Mouse (Mus musculus) left cerebral cortex, adult 11 months (tissue): ENCODE results near the gene Ccdc27.

Experiments used
- DNase-seq: peaks from one replicate; pipeline ENCODE4 v3.0.0; 2022; ENCODE audit warnings: low spot score

The Ccdc27 gene

DNA sequence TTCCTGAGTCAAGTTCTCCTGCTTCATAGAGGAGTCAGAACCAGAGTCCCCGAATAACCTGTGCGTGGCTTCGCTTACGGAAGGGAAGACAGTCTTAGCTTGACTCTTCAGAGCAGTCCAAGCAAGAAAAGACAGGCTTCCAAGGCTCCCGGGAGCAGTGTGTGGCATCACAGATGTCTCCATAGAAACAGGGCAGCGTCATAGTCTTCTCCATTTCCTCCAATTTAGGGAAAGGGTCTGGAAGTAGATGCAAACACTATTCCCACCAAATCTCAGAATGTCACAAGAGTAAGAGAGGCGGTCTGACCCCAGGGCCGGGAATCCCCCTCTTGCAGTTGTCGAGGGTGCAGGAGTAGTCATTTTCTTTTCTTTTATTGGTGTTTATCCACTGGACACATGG lies at the start of gene Ccdc27:
Gene Ccdc27, minus strand, starts transcription at position 101 of the 400 bp plus-strand sequence.
- no peak for DNase-seq

DNA sequence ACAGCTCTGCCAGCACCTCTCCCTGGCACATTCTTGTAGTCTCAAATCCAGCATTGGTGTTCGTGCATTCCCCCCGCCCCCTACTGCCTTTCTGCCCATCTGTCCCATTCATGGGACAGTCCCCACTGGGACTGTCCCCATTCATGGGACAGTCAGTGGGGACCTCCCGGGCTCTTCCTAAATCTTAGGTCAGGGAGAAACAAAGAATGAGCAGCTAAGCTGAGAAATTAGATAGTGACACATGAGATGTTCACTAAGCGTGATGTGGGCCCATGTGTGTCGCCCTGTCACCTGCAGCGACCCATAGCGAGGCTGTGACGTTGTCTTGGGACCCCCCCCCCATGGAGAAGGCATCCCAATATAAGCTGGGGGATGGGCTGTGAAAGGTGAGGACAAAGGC lies 48.9 kb upstream of the Ccdc27 start:
- no peak for DNase-seq

DNA sequence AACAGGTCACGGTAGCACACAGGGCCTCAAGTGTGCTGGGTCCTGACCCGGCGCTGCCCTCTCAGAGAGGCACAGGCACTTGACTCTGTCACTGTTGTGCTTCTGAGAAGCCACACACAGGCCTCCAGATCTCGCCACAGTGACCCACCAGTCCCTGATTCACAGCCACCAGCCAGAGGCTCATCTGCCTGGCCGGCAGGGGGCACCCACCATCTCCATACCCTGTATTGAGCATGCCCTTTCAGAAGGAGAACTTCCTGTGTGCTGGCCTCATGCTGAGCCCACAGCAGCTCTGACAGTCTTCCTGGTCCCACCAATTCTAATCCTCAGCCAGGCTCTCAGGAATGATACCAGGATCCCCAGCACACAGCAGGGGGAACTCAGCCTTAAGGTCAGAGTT lies 46.7 kb upstream of the Ccdc27 start:
- DNase-seq = no peak

DNA sequence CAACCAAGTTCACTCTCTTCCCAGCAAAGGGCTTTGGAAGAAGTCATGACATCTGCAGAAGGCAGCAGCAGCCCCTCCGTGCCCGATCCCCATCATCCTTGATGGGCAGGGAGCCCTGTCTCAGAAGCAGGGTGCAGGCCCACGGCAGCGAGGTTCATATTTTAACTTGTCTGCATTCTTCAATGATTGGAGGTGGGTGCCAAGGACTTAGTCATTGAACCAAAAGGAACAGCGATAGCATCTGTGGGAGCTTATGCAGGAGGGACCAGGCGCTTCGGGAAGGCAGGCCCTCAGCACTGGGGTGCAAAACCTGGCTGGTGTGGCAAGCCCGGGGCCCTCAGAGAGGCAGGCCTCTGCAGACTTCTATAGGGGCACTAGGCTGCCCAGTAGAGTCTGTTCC lies 44.0 kb upstream of the Ccdc27 start:
- DNase-seq = no peak

DNA sequence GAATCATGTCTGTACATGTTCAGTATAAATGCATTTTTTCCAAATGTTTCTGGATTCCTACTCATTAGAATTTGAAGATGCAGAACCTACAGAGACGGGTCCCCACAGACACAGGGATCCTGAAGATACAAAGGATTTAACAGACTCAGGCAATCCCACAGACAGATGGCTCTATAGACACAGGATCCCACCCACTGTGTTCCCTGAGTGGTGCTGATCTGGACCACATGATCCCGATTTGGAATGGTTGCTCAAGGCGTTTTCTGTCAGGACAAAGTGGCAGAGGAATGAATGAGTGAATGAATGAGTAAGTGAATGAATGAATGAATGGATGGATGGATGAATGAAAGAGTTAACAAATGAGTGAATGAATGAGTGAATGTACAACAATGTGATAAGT lies 43.4 kb upstream of the Ccdc27 start:
- no peak for DNase-seq

DNA sequence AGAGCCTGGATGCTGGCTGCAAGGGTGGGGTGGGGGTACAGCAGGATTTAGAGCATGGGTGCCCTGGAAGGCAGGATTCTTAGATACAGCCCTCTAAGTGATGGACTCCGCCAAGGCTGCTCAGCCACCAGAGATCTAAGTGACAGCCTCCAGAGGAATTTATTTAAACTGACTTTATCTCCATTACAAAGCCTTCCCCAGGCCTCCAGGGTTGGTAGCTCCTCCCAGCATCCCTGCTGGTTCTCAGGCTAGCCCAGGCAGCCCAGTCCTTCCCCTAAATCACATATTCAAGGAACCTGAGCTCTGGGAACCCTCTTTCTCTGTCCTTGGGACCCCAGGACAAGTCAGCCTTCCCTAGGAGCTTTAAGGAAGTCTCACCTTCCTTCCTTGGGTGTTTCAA lies 39.5 kb upstream of the Ccdc27 start:
- no peak for DNase-seq

DNA sequence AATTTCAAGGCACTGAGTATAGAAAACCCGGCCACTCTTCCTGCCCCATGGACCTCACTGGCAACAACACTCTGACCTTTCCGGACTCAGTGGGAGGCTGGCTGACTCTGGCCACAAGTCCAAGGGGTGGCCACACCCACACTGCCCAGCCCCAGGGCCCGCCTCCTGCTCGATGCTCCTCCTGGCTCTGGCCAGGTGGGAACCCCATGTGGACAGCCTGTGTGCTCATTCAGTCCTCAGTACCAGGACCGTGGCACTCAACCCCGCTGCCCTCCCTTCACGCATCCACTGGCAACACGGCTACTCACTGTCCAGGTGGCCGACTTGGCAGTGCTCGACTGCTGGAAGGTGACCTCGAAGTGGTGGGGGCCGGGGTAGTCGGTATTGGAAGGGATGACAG lies 38.5 kb upstream of the Ccdc27 start:
- no peak for DNase-seq

DNA sequence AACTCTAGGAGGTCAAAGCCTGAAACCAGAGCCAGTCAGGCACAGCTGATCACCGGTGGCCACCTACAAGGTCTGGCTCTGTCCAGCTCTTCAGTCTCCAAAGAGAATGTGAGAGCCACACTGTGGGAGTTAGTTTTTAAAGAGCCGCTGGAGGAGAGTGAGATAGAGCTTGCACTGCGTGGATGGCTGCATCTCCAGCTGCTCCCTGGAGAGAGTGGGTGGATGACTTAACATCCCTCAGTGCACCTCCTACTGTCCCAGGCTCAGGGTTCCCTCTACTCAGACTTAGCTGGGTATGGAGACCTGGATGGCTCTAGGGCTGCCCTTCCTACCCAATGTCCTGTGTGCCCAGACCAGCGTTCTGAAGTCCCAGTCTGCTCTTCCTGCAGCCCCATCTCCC lies 37.7 kb upstream of the Ccdc27 start:
- peak; percentile 9 for DNase-seq

DNA sequence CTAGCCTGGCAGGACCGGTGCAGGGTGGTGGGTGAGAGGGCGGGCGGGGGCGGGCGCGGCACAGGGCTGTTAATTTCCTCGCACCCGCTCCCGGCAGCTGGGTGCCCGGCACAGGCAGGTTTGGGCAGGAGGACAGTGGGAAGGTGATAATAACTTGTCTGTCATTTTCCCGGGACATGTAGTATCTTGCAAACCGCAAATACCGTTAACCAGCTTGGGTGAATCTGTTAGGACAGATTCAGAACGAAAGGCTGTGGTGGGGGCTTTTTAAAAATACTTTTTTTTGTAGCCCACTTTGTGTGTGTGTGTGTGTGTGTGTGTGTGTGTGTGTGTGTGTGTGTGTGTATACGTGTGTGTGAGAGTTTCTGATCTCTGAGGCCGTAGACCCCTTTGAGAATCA lies 29.5 kb upstream of the Ccdc27 start:
- no peak for DNase-seq

DNA sequence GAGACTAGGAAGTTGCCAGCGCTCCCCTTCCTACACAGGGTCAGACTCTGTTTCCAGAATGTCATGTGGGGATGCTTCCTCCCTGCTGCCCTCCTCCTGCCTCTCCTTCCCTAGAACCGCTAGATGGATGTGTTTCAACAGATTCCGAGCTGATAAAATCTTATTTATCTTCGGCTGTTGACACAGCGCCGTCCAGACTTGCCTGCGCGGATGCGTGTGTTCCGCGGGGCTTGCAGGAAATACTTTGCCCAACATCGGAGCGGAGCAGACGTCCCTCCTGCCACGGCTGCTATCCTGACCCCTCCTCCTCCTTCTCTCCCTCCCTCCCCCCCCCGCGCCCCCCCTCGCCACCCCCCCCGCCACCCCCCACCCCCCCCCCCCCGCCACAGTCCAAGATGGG lies 29.0 kb upstream of the Ccdc27 start:
- no peak for DNase-seq

DNA sequence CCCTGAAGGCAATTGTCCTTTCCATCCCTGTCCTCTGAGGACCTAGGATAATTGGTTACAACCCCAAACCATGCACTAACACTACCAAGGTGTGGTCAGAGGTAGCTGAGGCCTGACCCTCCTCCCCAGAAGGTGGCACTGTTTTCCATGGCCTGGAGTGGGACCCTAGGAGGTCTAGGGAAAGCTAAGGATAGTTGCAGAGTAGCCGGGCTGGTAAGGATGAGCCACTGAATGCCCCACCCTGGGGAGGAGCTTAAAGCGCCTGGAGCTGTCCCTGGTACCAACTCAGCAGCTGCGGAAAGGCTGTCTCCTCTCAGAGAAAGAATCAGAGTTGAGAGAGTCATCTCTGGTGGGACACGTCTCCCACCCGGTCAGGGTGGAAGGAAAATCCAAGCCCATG lies 28.4 kb upstream of the Ccdc27 start:
- DNase-seq = no peak

DNA sequence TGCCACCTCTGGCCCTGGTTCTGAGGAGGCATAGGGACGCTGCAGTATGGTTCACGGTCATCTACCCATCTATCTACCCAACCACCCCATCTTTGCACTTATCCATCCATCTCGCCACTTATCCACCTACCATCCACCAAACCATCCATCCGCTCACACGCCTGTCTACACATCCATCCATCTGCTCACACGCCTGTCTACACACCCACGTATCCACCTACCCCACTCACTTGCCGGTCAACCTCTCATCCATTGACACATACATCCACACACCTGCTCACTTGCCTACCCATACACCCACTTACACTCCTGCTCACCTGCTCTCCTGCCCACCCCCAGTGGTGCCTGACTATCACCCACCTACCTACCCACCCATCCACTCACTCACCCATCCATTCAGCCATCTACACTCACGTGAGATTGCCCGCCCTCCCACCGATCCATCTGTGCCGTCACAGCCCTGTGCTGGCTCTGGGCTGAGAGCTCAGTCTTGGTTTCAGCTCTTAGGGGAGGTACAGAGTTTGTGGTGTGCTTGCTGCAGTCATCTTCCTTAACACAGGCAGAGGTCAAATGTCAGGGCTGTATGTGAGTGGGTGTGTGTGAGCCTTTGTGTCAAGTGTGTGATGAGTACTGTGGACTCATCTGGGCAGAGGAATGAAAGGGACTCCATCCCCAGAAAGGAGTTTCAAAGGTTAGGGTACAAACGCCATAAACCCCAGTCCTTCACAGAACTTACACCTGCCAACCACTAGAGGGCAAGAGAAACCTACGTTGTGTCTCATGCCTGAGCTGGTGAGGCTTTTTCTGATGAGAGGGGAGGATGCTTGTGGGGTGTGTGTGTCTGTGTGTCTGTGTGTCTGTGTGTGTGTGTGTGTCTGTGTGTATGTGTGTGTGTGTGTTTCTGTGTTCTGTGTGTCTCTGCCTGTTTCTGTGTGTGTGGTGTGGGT lies 22.6 kb upstream of the Ccdc27 start:
- DNase-seq = peak; percentile 14

DNA sequence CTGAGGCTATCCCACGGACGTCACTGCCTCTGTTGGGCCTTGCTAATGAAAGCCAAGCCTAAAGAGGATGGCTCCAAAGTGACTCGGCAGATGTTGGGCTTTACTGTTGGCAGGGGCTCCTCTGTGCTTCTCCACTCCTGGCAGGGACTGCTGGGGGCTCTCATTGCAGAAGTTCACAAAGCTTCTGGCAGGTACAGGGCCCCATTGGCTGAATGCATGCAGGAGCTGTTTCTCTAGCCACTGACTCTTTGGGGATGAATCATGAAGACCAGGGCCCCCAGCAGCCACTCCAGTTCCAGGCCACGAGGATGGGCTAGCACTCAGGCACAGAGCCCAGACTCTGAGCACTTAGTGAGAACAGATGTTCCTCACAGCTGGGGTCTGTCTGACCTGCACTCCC lies 15.2 kb upstream of the Ccdc27 start:
- DNase-seq = no peak

DNA sequence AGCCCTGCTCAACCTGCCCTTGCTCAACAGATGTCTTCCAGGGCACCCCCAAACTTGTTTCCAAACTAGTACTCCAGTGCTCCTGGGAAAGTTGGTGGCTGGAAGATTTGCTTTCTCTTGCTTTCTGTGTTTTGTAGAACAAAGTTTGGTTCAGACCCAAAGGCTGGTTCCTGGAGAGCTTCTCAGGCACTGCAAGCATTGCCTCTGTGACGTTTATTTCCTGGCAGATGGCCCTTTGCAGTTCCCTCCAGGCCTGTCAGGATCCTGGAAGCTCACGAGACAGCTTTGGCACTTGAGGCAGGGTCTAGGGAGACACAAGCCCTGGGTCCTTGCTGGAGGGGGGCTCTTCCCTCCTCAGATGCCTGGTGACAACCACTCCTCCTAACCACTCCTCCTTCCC lies 14.2 kb upstream of the Ccdc27 start:
- DNase-seq = no peak

DNA sequence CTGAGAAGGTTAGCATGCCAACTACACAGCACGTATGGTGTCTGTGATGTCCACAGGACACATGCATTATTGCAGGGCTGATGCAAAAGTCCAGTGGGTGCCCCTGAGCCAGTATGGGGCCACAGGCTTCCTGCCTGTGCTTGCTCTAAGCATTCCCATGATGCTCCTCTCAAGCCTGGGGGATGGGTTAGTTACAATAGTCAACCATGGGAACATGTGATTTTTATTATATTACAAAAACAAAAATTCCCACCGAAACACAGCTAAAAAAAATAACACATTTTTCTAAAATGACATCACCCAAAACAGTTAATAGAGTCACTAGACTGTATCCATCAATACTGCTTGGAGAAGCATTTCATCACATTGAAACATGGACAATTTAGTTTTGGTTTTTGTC lies 13.6 kb upstream of the Ccdc27 start:
- DNase-seq = no peak

DNA sequence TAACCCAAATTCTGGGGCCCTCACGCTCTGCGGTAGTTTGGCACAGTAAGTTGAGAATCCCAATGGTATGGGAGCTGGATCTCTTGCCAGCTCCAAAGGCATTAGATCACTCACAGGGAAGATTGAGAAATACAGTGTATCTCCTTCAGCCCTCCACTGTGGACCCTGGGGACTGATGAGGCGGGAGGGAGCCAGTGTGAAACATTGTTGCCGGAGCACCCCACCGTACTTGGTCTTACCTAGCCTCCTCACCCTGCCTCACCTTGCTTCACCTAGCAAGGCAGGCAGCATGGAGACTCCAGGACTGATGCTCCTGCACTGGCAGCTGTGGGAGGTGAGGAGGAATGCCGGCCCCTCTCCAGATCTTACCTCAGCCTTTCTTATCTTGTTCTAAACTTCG lies 13.0 kb upstream of the Ccdc27 start:
- DNase-seq = no peak

DNA sequence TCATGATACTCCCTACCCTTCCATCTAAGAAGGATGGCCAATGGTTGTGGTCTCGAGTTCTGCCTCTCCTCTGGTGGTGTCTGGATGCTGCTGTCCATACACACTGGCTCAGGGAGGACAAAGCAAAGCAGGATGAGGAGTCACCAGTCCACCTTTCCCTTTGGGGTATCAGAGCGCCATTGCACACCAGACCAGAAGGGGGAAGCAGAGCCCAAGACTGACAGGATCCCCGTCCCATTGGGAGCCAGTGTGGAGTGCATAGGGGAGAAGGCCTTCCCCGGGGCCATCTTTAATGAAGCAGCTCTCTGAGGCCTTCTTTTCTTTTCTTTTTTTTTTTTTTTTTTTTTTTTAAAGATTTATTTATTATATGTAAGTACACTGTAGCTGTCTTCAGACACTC lies 10.6 kb upstream of the Ccdc27 start:
- no peak for DNase-seq

DNA sequence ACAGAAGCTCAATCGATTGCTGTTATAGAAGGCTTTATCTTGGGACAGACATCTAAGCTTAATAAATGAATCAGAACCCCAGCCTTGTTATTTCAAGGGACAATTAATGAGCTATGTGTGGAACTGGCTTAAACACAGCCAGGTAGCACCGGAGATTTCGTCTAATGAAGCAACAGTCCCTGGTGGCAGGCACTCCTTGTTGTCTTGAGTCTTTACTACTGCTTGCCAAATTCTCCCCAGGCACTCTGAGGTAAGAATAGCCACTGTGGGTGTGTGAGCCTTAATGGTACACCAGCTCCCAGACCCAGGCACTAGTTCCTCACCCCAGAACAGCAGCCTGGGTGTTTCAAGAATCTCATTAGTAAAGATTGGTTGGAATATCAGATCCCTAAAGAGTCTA lies 8.9 kb upstream of the Ccdc27 start:
- no peak for DNase-seq

DNA sequence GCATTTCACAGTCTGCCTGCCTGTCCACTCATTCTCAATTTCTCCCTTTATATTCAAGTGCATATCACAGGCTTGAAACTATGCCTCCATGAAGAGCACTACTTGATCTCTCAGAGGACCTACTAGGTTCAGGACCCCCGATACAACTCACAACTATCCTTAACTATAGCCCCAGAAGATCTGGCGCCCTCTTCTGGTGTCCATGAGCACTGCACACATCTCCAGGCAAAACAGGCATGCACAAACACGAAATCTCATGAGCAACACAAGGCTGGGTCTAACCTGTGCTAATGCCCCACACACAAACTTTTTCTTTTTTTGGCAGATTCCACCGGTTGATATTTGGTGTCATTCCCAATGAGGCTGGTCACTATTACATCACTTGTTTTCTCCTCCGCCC lies 3.4 kb upstream of the Ccdc27 start:
- DNase-seq = no peak

DNA sequence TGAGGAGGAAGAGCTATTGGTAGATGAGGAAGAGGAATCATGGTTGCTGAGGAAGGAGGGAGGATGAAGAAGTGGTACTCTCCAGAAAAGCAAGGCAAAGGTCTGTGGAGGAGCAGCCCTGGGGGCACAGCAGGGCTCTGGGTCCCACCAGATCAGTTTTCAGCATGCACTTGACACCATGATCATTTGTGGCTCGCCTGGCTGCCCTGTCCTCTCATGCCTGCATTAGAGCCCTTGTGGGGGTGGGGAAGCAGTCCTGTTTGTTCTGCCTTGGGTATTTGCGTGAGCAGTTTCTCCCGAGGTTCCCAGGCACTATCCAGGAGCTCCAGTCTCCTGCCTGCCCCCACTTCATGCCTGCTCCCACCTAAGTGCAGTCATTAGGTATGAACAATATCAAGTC lies 5.4 kb downstream of the Ccdc27 start:
- DNase-seq = no peak

DNA sequence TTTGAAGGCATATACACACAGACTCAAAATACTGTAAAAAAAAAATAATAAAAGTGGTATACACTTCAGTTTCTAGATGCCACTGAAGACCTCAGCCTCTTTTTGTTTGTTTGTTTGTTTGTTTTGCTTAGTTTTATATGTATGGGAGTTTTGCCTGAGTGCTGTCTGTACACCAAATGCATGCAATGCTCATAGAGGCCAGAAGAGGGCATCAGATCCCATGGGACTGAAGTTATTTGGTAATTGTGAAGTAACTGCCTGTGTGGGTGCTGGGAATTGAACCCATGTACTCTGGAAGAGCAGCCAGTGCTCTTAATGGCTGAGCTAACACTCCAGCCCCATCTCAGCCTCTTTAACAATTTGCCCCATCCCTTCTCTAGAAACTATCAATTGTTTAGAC lies 13.8 kb downstream of the Ccdc27 start:
- DNase-seq = no peak

DNA sequence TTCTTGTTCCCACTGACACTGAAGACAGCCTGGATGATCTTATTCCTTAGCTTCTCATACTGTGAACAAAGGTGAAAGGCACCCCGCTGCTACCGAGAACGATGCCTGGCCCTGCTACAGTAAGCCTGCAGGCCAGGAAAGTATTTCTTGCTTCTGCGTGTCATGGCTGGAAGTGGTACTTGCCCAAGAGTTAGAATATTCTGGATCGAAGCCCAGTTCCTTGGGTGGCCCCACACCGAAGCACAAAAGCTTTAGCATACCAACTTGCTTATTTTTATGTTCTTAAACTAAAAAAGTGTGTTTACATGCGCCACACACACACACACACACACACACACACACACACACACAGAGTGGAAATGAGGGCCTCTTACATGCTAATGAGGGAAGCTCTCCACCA lies 14.4 kb downstream of the Ccdc27 start:
- no peak for DNase-seq

DNA sequence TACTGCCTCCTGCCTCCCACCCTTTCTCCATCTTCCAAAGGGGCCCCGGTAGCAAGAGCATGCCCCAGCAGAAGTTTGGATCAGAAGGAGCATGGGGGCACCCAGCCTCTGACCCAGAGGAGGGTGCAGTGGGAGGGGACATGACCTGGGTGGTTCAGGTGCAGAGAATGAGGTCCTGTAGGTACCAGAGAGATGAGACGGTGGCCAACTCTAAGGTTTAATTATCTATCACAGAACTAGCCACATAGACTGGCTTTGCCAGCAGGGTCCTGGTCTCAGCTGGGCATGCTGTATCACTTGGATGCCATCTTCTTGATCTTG lies 16.1 kb downstream of the Ccdc27 start:
- no peak for DNase-seq

DNA sequence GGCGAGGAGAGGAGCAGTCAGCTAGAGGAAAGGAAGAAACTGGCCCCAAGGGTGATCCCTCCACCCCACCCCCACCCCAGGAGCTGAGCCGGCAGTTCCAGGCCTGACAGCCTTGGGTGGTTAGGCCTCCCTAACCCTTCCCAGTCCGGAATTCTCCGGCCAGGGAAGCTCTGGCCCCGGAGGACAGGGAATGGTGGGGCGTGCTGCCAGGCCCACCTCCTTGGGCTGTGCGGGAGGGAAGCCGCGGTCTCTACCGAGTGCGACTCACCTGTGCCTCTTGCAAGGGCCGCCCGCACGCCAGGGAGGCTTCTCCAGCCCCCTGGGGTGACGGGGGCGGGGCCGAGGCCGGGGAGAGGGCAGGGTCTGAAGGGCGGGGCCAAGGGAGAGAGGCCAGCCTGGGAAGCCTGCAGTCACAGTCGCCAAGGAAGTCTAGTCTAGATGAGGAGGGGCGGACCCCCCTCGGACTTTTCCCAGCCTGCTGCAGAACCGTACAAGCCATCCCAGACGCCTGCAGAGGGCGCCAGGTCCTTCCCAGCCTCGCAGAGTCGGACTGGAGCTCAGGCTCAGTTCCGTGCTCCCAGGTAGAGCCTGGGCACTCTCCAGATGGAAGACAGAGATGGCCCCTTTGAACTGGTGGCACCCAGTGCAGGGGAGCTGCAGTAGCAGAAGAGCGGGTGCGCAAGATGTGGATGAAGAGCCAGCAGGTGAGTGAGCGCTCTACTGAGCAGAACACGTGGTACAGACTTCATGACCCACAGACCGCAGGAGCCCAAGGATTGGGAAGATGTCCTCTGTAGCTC lies 16.6 kb downstream of the Ccdc27 start, which contains the start of gene Smim1:
Gene Smim1, minus strand, starts transcription at position 590 of the 800 bp plus-strand sequence.
- DNase-seq = no peak
